Mouse (Mus musculus) heart, adult 11 months (tissue): Measurements from ENCODE around the gene Nfxl1.
"Not testable (repeated sequence)": the region's sequence is repeated elsewhere in the genome, so short reads cannot be mapped to it uniquely, and the experiment has no call there.

Source experiments
- DNase-seq: peaks from one replicate; pipeline ENCODE4 v3.0.0; 2022

Gene Nfxl1

GRCm38 (mm10) chr5:72559544-72560049 lies at the start of gene Nfxl1:
Gene Nfxl1 (minus strand): TSS chr5:72559684.
- DNase-seq: peak; percentile 99

GRCm38 (mm10) chr5:72603138-72603537 lies 43.7 kb upstream of the Nfxl1 start:
- DNase-seq: no peak

- DNase-seq: peak; percentile 92
Observed at GRCm38 (mm10) chr5:72601006-72601405, 41.5 kb upstream of the Nfxl1 start.

GRCm38 (mm10) chr5:72587192-72587681 lies 27.8 kb upstream of the Nfxl1 start, which contains the start of gene Gm5868:
Gene Gm5868 (minus strand): TSS chr5:72587551.
- DNase-seq: no peak

GRCm38 (mm10) chr5:72586667-72587191 lies 27.2 kb upstream of the Nfxl1 start:
- not testable (repeated sequence) for DNase-seq

- DNase-seq: not testable (repeated sequence)
Observed at GRCm38 (mm10) chr5:72586122-72586521, 26.6 kb upstream of the Nfxl1 start.

GRCm38 (mm10) chr5:72580970-72581332 lies 21.5 kb upstream of the Nfxl1 start, which contains the start of gene Zar1:
Gene Zar1 (minus strand): TSS chr5:72581254.
- not testable (repeated sequence) for DNase-seq

- DNase-seq: not testable (repeated sequence)
Observed at GRCm38 (mm10) chr5:72580088-72580969, 20.8 kb upstream of the Nfxl1 start.

- not testable (repeated sequence) for DNase-seq
Observed at GRCm38 (mm10) chr5:72579599-72579998, 20.1 kb upstream of the Nfxl1 start.

- no peak for DNase-seq
Observed at GRCm38 (mm10) chr5:72565621-72566020, 6.1 kb upstream of the Nfxl1 start.

- DNase-seq: not testable (repeated sequence)
Observed at GRCm38 (mm10) chr5:72563183-72563582, 3.7 kb upstream of the Nfxl1 start.

- DNase-seq: no peak
Observed at GRCm38 (mm10) chr5:72560976-72561628, 1.6 kb upstream of the Nfxl1 start.

- peak; percentile 96 for DNase-seq
Observed at GRCm38 (mm10) chr5:72558716-72559526, 563 bp downstream of the Nfxl1 start.

- DNase-seq: no peak
Observed at GRCm38 (mm10) chr5:72556245-72556644, 3.2 kb downstream of the Nfxl1 start.

GRCm38 (mm10) chr5:72551209-72551608 lies 8.3 kb downstream of the Nfxl1 start:
- no peak for DNase-seq

- no peak for DNase-seq
Observed at GRCm38 (mm10) chr5:72528896-72529295, 30.6 kb downstream of the Nfxl1 start.

GRCm38 (mm10) chr5:72513808-72514207 lies 45.7 kb downstream of the Nfxl1 start:
- DNase-seq: no peak

GRCm38 (mm10) chr5:72505740-72506139 lies 53.7 kb downstream of the Nfxl1 start:
- DNase-seq: no peak

- peak; percentile 90 for DNase-seq
Observed at GRCm38 (mm10) chr5:72503531-72504523, 55.7 kb downstream of the Nfxl1 start, which contains the start of gene Corin. Gene Corin (minus strand): TSS chr5:72504473.

- no peak for DNase-seq
Observed at GRCm38 (mm10) chr5:72502778-72503177, 56.7 kb downstream of the Nfxl1 start.

GRCm38 (mm10) chr5:72501763-72502162 lies 57.7 kb downstream of the Nfxl1 start:
- DNase-seq: no peak
